Mouse (Mus musculus) cerebellum, postnatal 25 days (tissue): ENCODE measurements around the gene Atxn10.

Experiments used
- DNase-seq, 2 experiments: peaks; one replicate each; pipeline ENCODE4 v3.0.0; 2021; ENCODE audit warnings: mixed read lengths in 2 of 2

Gene Atxn10

GRCm38 (mm10) chr15:85406846-85407245 is 70.8 kb downstream of the Atxn10 start:
- DNase-seq = no peak

GRCm38 (mm10) chr15:85407342-85407741 is 71.3 kb downstream of the Atxn10 start:
- DNase-seq = no peak

GRCm38 (mm10) chr15:85408790-85409189 is 72.7 kb downstream of the Atxn10 start:
- DNase-seq = peak; percentile 76 to 79

GRCm38 (mm10) chr15:85409245-85409783 is 73.3 kb downstream of the Atxn10 start:
- peak in 1 of 2 experiments; percentile 37 for DNase-seq

- DNase-seq = peak; percentile 69 to 81
These were observed 73.8 kb downstream of the Atxn10 start for GRCm38 (mm10) chr15:85409836-85410235.

GRCm38 (mm10) chr15:85414620-85415019 is 78.6 kb downstream of the Atxn10 start:
- no peak for DNase-seq

GRCm38 (mm10) chr15:85420686-85421085 is 84.6 kb downstream of the Atxn10 start:
- no peak for DNase-seq

GRCm38 (mm10) chr15:85424197-85424596 is 88.2 kb downstream of the Atxn10 start:
- no peak for DNase-seq

GRCm38 (mm10) chr15:85428140-85428539 is 92.1 kb downstream of the Atxn10 start:
- DNase-seq = no peak

GRCm38 (mm10) chr15:85442568-85442967 is 106.5 kb downstream of the Atxn10 start:
- DNase-seq = no peak

- no peak for DNase-seq
These were observed 110.6 kb downstream of the Atxn10 start for GRCm38 (mm10) chr15:85446652-85447051.

- no peak for DNase-seq
These were observed 120.8 kb downstream of the Atxn10 start for GRCm38 (mm10) chr15:85456891-85457290.

GRCm38 (mm10) chr15:85457838-85458237 is 121.8 kb downstream of the Atxn10 start:
- peak in 1 of 2 experiments; percentile 38 for DNase-seq

GRCm38 (mm10) chr15:85458631-85459082 is 122.6 kb downstream of the Atxn10 start:
- DNase-seq = no peak

- DNase-seq = peak; percentile 48 to 52
These were observed 125.5 kb downstream of the Atxn10 start for GRCm38 (mm10) chr15:85461541-85461940.

GRCm38 (mm10) chr15:85462138-85462537 is 126.1 kb downstream of the Atxn10 start:
- DNase-seq = peak in 1 of 2 experiments; percentile 45

- no peak for DNase-seq
These were observed 127.2 kb downstream of the Atxn10 start for GRCm38 (mm10) chr15:85463027-85463790.

- DNase-seq = no peak
These were observed 128.1 kb downstream of the Atxn10 start for GRCm38 (mm10) chr15:85464190-85464589.

- no peak for DNase-seq
These were observed 128.9 kb downstream of the Atxn10 start for GRCm38 (mm10) chr15:85464823-85465565.

GRCm38 (mm10) chr15:85466456-85467067 is 130.5 kb downstream of the Atxn10 start:
- peak; percentile 31 to 43 for DNase-seq

GRCm38 (mm10) chr15:85469401-85469800 is 133.4 kb downstream of the Atxn10 start:
- DNase-seq = no peak

GRCm38 (mm10) chr15:85474697-85475096 is 138.7 kb downstream of the Atxn10 start:
- no peak for DNase-seq

- DNase-seq = peak; percentile 60 to 78
These were observed 141.5 kb downstream of the Atxn10 start for GRCm38 (mm10) chr15:85477584-85477983.
